Mouse (Mus musculus): ENCODE data around the gene Gpc3. TPM values are rescaled to one million over a fixed set of nuclear protein-coding genes. Genes with fewer than 3 reads are reported as not detected.
"Not testable (repeated sequence)": the region's sequence is repeated elsewhere in the genome, so short reads cannot be mapped to it uniquely, and the experiment has no call there.

Gene Gpc3
- polyA plus RNA-seq, 1 experiment: 9.2 TPM

DNA sequence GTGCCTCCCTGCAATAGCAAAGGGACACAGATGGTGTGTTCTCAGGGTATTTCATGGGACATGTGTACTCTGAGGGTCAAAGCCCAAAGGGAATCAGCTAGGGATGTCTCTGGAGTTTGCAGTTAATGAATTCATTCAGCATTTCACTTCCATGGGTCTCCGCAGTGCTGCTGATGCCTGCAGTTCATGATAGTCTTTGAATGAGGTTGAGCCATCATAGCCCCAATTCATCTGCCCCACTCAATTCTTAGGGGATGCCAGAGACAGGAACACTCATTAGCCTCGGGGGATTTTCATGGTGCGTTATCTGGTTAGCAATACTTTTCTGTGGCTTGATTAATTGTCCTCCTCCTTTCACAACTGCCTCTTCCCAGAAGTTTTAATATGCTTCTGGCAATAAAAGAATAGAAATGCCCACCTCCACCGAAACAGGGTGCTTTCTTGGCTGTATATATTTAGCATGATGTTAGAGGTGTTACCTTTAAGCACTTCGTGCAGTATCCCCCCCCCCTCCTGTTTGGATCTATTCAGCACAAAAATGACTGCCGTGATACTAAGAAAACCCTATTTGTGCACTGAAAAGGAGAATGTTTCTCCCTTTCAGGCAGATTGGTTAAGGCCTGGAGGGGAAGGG, 244.3 kb downstream of the Gpc3 start:
- no peak for DNase-seq
- Histone ChIP-seq H3K4me1 (replicated peaks; ENCODE audit: control insufficient read depth, insufficient read depth, low read length) (no peaks in the 10 kb centered on the region), H3K27me3 (ENCODE audit: control insufficient read depth, insufficient read depth, low read length) (no peaks in the 10 kb centered on the region), H3K4me3 (ENCODE audit: control insufficient read depth, insufficient read depth, low read length) (no peak overlapping the region), H3K27ac (ENCODE audit: control insufficient read depth, insufficient read depth, low read length) (no peak overlapping the region), H3K36me3 (ENCODE audit: control insufficient read depth, insufficient read depth, low read length) (no peaks in the 10 kb centered on the region)
- 78% methylated on average over 6 of the region's 6 CpGs for whole genome bisulfite sequencing
- TF ChIP-seq CTCF (IDR thresholded peaks at IDR 0.05; ENCODE audit: borderline replicate concordance, control insufficient read depth, extremely low read depth, insufficient read depth, low read length, poor library complexity): no peak
- no peak for TF ChIP-seq POLR2A (IDR thresholded peaks at IDR 0.05; ENCODE audit: control insufficient read depth, extremely low read depth, insufficient read depth, low read length, poor library complexity)

DNA sequence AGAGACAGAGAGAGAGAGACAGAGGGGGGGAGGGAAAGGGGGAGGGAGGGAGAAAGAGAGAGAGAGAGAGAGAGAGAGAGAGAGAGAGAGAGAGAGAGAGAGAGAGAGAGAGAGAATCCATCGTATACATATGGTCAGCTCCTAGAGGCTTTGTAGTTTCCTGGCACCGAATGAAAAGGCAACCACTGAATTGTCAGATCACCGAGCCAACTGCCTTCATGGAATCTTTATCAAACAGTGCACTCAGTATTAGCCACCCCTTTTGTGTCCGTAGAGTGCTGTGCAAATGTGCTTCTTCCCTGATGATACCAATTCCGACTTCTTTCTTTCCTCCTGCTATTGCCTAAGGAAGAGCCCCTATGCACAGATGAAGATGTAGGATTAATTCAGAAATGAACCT, 246.9 kb downstream of the Gpc3 start:
- H3K4me3 ChIP-seq (ENCODE audit: control insufficient read depth, insufficient read depth, low read length): no peak overlapping the region
- H3K4me1 ChIP-seq (replicated peaks; ENCODE audit: control insufficient read depth, insufficient read depth, low read length): no peaks in the 10 kb centered on the region
- no peak overlapping the region for H3K27ac ChIP-seq (ENCODE audit: control insufficient read depth, insufficient read depth, low read length)
- no peaks in the 10 kb centered on the region for H3K36me3 ChIP-seq (ENCODE audit: control insufficient read depth, insufficient read depth, low read length)
- TF ChIP-seq POLR2A (IDR thresholded peaks at IDR 0.05; ENCODE audit: control insufficient read depth, extremely low read depth, insufficient read depth, low read length, poor library complexity) (no peak), CTCF (IDR thresholded peaks at IDR 0.05; ENCODE audit: borderline replicate concordance, control insufficient read depth, extremely low read depth, insufficient read depth, low read length, poor library complexity) (no peak)
- no peaks in the 10 kb centered on the region for H3K27me3 ChIP-seq (ENCODE audit: control insufficient read depth, insufficient read depth, low read length)
- DNase-seq: no peak
- WGBS: 85% methylated on average over 5 of the region's 5 CpGs

DNA sequence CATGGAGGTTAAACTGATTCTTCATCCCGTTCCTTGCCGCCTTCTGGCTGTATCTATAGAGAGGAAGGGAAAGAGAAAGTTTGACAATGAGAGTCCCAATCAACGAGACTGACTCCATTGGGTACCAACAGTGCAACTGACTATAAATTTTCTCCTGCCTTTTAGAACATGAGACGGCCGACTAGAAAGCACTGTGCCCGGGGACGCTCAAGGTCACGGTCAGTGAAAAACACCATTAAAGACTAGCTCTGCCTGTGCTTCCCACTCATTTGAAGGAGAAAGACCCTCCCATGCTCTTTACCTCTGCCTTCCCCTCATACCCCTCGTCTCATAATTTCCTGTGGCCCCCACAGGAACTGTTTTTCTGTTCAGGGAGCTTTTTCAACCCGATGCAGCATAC, 248.0 kb downstream of the Gpc3 start:
- H3K4me3 ChIP-seq (ENCODE audit: control insufficient read depth, insufficient read depth, low read length): no peak overlapping the region
- no peaks in the 10 kb centered on the region for H3K4me1 ChIP-seq (replicated peaks; ENCODE audit: control insufficient read depth, insufficient read depth, low read length)
- no peak overlapping the region for H3K27ac ChIP-seq (ENCODE audit: control insufficient read depth, insufficient read depth, low read length)
- no peak for DNase-seq
- H3K27me3 ChIP-seq (ENCODE audit: control insufficient read depth, insufficient read depth, low read length): no peaks in the 10 kb centered on the region
- WGBS: 83% methylated on average over 10 of the region's 10 CpGs
- H3K36me3 ChIP-seq (ENCODE audit: control insufficient read depth, insufficient read depth, low read length): no peaks in the 10 kb centered on the region
- TF ChIP-seq CTCF (IDR thresholded peaks at IDR 0.05; ENCODE audit: borderline replicate concordance, control insufficient read depth, extremely low read depth, insufficient read depth, low read length, poor library complexity): no peak
- no peak for TF ChIP-seq POLR2A (IDR thresholded peaks at IDR 0.05; ENCODE audit: control insufficient read depth, extremely low read depth, insufficient read depth, low read length, poor library complexity)

DNA sequence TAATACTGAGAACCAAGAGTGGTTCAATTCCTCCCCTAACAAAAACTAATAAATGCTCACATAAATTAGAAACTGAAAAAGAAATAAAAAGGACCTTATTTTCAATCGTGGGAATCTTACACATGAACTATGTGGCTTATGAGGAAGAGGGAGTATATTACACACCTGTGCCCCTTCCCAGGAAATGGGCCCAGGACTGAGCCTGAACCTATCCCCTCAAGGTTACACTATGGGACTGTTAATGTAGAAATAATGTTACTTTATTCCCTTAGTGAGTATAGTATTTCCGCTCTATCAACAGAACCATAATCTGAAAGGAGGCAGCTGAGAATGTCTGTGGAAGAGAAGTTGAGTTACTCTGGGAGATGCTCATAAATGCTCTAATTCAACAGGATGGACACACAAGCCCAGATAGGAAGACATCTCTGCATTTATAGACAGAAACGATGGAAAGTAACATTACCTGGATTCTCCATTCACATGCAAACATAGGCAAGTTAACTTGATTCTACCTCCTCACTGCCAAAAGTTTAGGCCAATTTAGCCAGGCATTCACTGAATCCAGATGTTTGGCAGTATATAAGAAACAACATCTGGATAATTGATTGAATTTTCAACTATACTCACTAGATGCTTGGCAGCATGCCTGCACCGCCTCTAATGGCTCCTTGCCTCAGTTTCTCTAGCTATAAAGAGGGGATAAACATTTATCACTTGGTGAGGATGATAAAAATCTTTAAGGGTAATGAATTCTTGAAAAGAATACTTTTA, 251.3 kb downstream of the Gpc3 start:
- H3K27ac ChIP-seq (ENCODE audit: control insufficient read depth, insufficient read depth, low read length): no peak overlapping the region
- no peak for DNase-seq
- no peak for TF ChIP-seq POLR2A (IDR thresholded peaks at IDR 0.05; ENCODE audit: control insufficient read depth, extremely low read depth, insufficient read depth, low read length, poor library complexity)
- no peak for TF ChIP-seq CTCF (IDR thresholded peaks at IDR 0.05; ENCODE audit: borderline replicate concordance, control insufficient read depth, extremely low read depth, insufficient read depth, low read length, poor library complexity)
- WGBS: 96% methylated on average over 4 of the region's 4 CpGs
- H3K4me3 ChIP-seq (ENCODE audit: control insufficient read depth, insufficient read depth, low read length): no peak overlapping the region
- H3K4me1 ChIP-seq (replicated peaks; ENCODE audit: control insufficient read depth, insufficient read depth, low read length): no peaks in the 10 kb centered on the region
- no peaks in the 10 kb centered on the region for H3K27me3 ChIP-seq (ENCODE audit: control insufficient read depth, insufficient read depth, low read length)
- H3K36me3 ChIP-seq (ENCODE audit: control insufficient read depth, insufficient read depth, low read length): no peaks in the 10 kb centered on the region

DNA sequence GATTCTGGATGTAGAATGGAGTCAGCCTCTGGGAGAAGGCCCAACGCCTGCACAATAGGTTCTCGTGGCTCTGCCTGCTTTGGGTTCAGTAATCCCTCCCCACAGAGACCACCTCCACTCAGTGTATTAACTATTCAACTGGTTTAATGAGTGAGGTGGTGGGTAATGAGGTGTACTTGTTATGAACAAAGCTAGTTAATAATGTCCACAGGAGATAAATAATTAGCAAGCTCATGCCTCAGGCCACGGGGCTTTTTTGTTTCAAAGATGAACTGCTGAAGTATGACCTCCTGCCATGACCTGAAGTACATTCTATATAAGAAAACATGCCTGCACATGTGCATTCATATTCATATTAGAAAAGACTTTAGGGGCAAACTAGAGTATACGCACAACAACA, 260.8 kb downstream of the Gpc3 start:
- H3K4me1 ChIP-seq (replicated peaks; ENCODE audit: control insufficient read depth, insufficient read depth, low read length): no peaks in the 10 kb centered on the region
- no peak for DNase-seq
- TF ChIP-seq POLR2A (IDR thresholded peaks at IDR 0.05; ENCODE audit: control insufficient read depth, extremely low read depth, insufficient read depth, low read length, poor library complexity) (no peak), CTCF (IDR thresholded peaks at IDR 0.05; ENCODE audit: borderline replicate concordance, control insufficient read depth, extremely low read depth, insufficient read depth, low read length, poor library complexity) (no peak)
- no peak overlapping the region for H3K4me3 ChIP-seq (ENCODE audit: control insufficient read depth, insufficient read depth, low read length)
- WGBS: 91% methylated on average over 4 of the region's 4 CpGs
- no peaks in the 10 kb centered on the region for H3K36me3 ChIP-seq (ENCODE audit: control insufficient read depth, insufficient read depth, low read length)
- no peaks in the 10 kb centered on the region for H3K27me3 ChIP-seq (ENCODE audit: control insufficient read depth, insufficient read depth, low read length)
- H3K27ac ChIP-seq (ENCODE audit: control insufficient read depth, insufficient read depth, low read length): no peak overlapping the region

DNA sequence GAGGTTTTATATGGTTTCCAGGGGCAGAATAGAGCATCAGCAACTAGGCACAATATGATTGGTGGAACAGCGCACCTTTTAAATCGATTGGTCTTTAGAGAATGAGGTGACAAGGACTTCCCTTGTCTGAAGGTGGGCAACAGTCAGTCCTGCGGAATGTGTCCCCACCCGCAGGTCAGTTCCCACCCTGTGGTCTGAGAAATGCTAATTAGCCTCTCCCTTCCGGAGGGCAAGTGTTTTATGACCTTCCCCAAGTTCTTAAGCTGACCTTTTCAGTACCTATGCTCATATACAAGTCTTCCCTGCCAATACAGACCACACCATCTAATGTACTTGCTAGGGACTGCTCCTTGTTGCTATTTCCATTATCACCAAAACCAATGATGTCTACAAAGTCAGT, 263.1 kb downstream of the Gpc3 start:
- not testable (repeated sequence) for H3K27me3 ChIP-seq (ENCODE audit: control insufficient read depth, insufficient read depth, low read length); DNase-seq; H3K27ac ChIP-seq (ENCODE audit: control insufficient read depth, insufficient read depth, low read length); H3K4me3 ChIP-seq (ENCODE audit: control insufficient read depth, insufficient read depth, low read length); H3K36me3 ChIP-seq (ENCODE audit: control insufficient read depth, insufficient read depth, low read length); H3K4me1 ChIP-seq (replicated peaks; ENCODE audit: control insufficient read depth, insufficient read depth, low read length)
- 81% methylated on average over 5 of the region's 5 CpGs for WGBS

DNA sequence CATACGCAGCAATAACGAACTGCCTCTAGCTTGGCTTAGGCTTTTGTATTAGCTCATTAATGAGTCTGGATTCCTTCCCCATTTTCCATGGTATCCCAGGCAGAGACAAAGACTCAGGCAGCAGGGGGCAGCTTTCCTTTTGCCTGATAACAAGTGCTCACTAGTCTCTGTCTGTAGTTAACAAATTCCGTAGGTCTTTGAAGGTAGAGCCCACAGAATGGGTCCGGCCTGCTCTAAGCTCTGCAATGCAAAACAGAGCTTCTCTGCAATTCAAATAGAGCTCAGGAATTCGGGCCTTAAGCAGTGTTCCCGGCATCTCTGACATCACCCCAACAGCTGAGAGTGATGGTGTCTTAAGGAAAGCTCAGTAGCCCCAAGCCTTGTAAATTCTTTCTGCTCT, 265.0 kb downstream of the Gpc3 start:
- Histone ChIP-seq H3K27ac (ENCODE audit: control insufficient read depth, insufficient read depth, low read length) (no peak overlapping the region), H3K27me3 (ENCODE audit: control insufficient read depth, insufficient read depth, low read length) (no peaks in the 10 kb centered on the region), H3K4me3 (ENCODE audit: control insufficient read depth, insufficient read depth, low read length) (no peak overlapping the region), H3K36me3 (ENCODE audit: control insufficient read depth, insufficient read depth, low read length) (no peaks in the 10 kb centered on the region), H3K4me1 (replicated peaks; ENCODE audit: control insufficient read depth, insufficient read depth, low read length) (no peaks in the 10 kb centered on the region)
- 88% methylated on average over 6 of the region's 6 CpGs for WGBS
- no peak for DNase-seq
- TF ChIP-seq POLR2A (IDR thresholded peaks at IDR 0.05; ENCODE audit: control insufficient read depth, extremely low read depth, insufficient read depth, low read length, poor library complexity): no peak
- no peak for TF ChIP-seq CTCF (IDR thresholded peaks at IDR 0.05; ENCODE audit: borderline replicate concordance, control insufficient read depth, extremely low read depth, insufficient read depth, low read length, poor library complexity)
